Mouse (Mus musculus) heart, embryonic 10.5 days (tissue): Measurements from ENCODE around the gene Nat8. TPM values are rescaled to one million over a fixed set of nuclear protein-coding genes. Genes with fewer than 3 reads are reported as not detected.
"Not testable (repeated sequence)": the region's sequence is repeated elsewhere in the genome, so short reads cannot be mapped to it uniquely, and the experiment has no call there.

Experiments
- DNase-seq: peaks from one replicate; pipeline ENCODE4 v3.0.0-alpha.2; 2017; ENCODE audit warnings: low spot score
- H3K27ac ChIP-seq: fragments of 300-500 bp; sonication (generic); 2 replicates; pipeline ENCODE4 v1.5.1; 2016; ENCODE audit warnings: mild to moderate bottlenecking
- H3K27me3 ChIP-seq: fragments of 300-500 bp; sonication (generic); 2 replicates; pipeline ENCODE4 v1.6.1; 2016; ENCODE audit warnings: mild to moderate bottlenecking; ENCODE audit not compliant: poor library complexity, insufficient read depth, severe bottlenecking
- H3K36me3 ChIP-seq: fragments of 300-500 bp; sonication (generic); 2 replicates; pipeline ENCODE4 v1.6.1; 2016; ENCODE audit warnings: mild to moderate bottlenecking, moderate library complexity
- H3K4me1 ChIP-seq: fragments of 300-500 bp; sonication (generic); 2 replicates; pipeline ENCODE4 v1.6.1; 2016; ENCODE audit warnings: mild to moderate bottlenecking
- H3K4me3 ChIP-seq: fragments of 300-500 bp; sonication (generic); 2 replicates; pipeline ENCODE4 v1.5.1; 2016; ENCODE audit warnings: mild to moderate bottlenecking, moderate library complexity
- H3K9me3 ChIP-seq: fragments of 300-500 bp; sonication (generic); 2 replicates; pipeline ENCODE4 v1.6.1; 2016; ENCODE audit warnings: mild to moderate bottlenecking, moderate library complexity
- WGBS: fragments of 180-500 bp; shearing (Covaris S2); methylation state at CpG from one replicate; pipeline ENCODE4 v1.1.7; 2016; 5-methylcytosine and 5-hydroxymethylcytosine counted together
- polyA plus RNA-seq: library from polyadenylated mRNA; unstranded; fragments of >200 nt; fragmentation: Nextera tagmentation; extraction: Ambion mirVana; gene quantifications from 2 replicates; pipeline ENCODE4 v1.2.1, GENCODE M21; 2016

The Nat8 gene
- not detected in 2 replicates for polyA plus RNA-seq

GRCm38 (mm10) chr6:85831796-85832321 is at the start of gene Nat8:
Gene Nat8, minus strand, starts transcription at chr6:85832082.
- Histone ChIP-seq H3K27ac (no peak within 1 kb of the TSS), H3K4me1 (no peaks in the 10 kb centered on the region), H3K27me3 (no peaks in the 10 kb centered on the region), H3K36me3 (no peaks in the 10 kb centered on the region), H3K4me3 (no peak within 1 kb of the TSS), H3K9me3 (no peaks in the 10 kb centered on the region)
- no peak for DNase-seq
- WGBS = 74% methylated on average over 7 of the region's 7 CpGs

- not testable (repeated sequence) for DNase-seq, H3K4me3 ChIP-seq, H3K27me3 ChIP-seq, H3K4me1 ChIP-seq, H3K27ac ChIP-seq, H3K36me3 ChIP-seq, H3K9me3 ChIP-seq
- 88% methylated on average over 5 of the region's 5 CpGs for WGBS
These were observed 37.1 kb upstream of the Nat8 start, which contains the start of gene Nat8f2 for GRCm38 (mm10) chr6:85869006-85869405. Gene Nat8f2, minus strand, starts transcription at chr6:85869158.

GRCm38 (mm10) chr6:85867726-85868690 is 36.1 kb upstream of the Nat8 start:
- WGBS = 77% methylated on average over 8 of the region's 8 CpGs
- Histone ChIP-seq H3K9me3 (no peaks in the 10 kb centered on the region), H3K4me3 (no peak overlapping the region), H3K36me3 (no peaks in the 10 kb centered on the region), H3K27me3 (no peaks in the 10 kb centered on the region), H3K27ac (no peak overlapping the region), H3K4me1 (no peaks in the 10 kb centered on the region)
- DNase-seq = no peak

- H3K36me3 ChIP-seq, DNase-seq, H3K4me3 ChIP-seq, H3K27ac ChIP-seq, H3K4me1 ChIP-seq, H3K9me3 ChIP-seq, H3K27me3 ChIP-seq: not testable (repeated sequence)
- WGBS = 42% methylated on average over 1 of the region's 1 CpGs
These were observed 35.1 kb upstream of the Nat8 start for GRCm38 (mm10) chr6:85866995-85867394.

- not testable (repeated sequence) for DNase-seq, H3K36me3 ChIP-seq, H3K4me3 ChIP-seq, H3K9me3 ChIP-seq, H3K27me3 ChIP-seq, H3K27ac ChIP-seq, H3K4me1 ChIP-seq
- WGBS = 77% methylated on average over 3 of the region's 3 CpGs
These were observed 34.3 kb upstream of the Nat8 start for GRCm38 (mm10) chr6:85866166-85866565.

- H3K4me3 ChIP-seq, H3K36me3 ChIP-seq: not testable (repeated sequence)
- WGBS = 65% methylated on average over 6 of the region's 7 CpGs
These were observed 33.2 kb upstream of the Nat8 start for GRCm38 (mm10) chr6:85864900-85865639.

GRCm38 (mm10) chr6:85863840-85864239 is 32.0 kb upstream of the Nat8 start:
- H3K27ac ChIP-seq = no peak overlapping the region
- H3K36me3 ChIP-seq = no peaks in the 10 kb centered on the region
- H3K9me3 ChIP-seq = no peaks in the 10 kb centered on the region
- no peak overlapping the region for H3K4me3 ChIP-seq
- no peaks in the 10 kb centered on the region for H3K27me3 ChIP-seq
- no peaks in the 10 kb centered on the region for H3K4me1 ChIP-seq
- DNase-seq = no peak
- WGBS = 82% methylated on average over 2 of the region's 2 CpGs

More at GRCm38 (mm10) chr6:85864900-85865639, 33.2 kb upstream of the Nat8 start:
- not testable (repeated sequence) for H3K9me3 ChIP-seq, H3K27me3 ChIP-seq, H3K4me1 ChIP-seq, H3K27ac ChIP-seq, DNase-seq

GRCm38 (mm10) chr6:85863136-85863535 is 31.3 kb upstream of the Nat8 start:
- DNase-seq = no peak
- Histone ChIP-seq H3K27me3 (no peaks in the 10 kb centered on the region), H3K4me3 (no peak overlapping the region), H3K27ac (no peak overlapping the region), H3K9me3 (no peaks in the 10 kb centered on the region), H3K4me1 (no peaks in the 10 kb centered on the region), H3K36me3 (no peaks in the 10 kb centered on the region)
- WGBS = 89% methylated on average over 2 of the region's 2 CpGs

GRCm38 (mm10) chr6:85862565-85862964 is 30.7 kb upstream of the Nat8 start:
- H3K4me3 ChIP-seq = no peak overlapping the region
- no peaks in the 10 kb centered on the region for H3K4me1 ChIP-seq
- H3K36me3 ChIP-seq = no peaks in the 10 kb centered on the region
- 83% methylated on average over 3 of the region's 3 CpGs for WGBS
- no peaks in the 10 kb centered on the region for H3K27me3 ChIP-seq
- H3K9me3 ChIP-seq = no peaks in the 10 kb centered on the region
- DNase-seq = no peak
- H3K27ac ChIP-seq = no peak overlapping the region

GRCm38 (mm10) chr6:85861247-85861646 is 29.4 kb upstream of the Nat8 start:
- WGBS = 89% methylated on average over 3 of the region's 3 CpGs
- no peak overlapping the region for H3K27ac ChIP-seq
- H3K4me3 ChIP-seq = no peak overlapping the region
- no peaks in the 10 kb centered on the region for H3K4me1 ChIP-seq
- no peaks in the 10 kb centered on the region for H3K36me3 ChIP-seq
- no peak for DNase-seq
- H3K27me3 ChIP-seq = no peaks in the 10 kb centered on the region
- H3K9me3 ChIP-seq = no peaks in the 10 kb centered on the region

- no peak overlapping the region for H3K27ac ChIP-seq
- no peak for DNase-seq
- no peaks in the 10 kb centered on the region for H3K27me3 ChIP-seq
- no peaks in the 10 kb centered on the region for H3K36me3 ChIP-seq
- no peaks in the 10 kb centered on the region for H3K9me3 ChIP-seq
- no peak overlapping the region for H3K4me3 ChIP-seq
- 68% methylated on average over 1 of the region's 1 CpGs for WGBS
- no peaks in the 10 kb centered on the region for H3K4me1 ChIP-seq
These were observed 24.4 kb upstream of the Nat8 start for GRCm38 (mm10) chr6:85856194-85856678.

- H3K36me3 ChIP-seq = no peaks in the 10 kb centered on the region
- no peaks in the 10 kb centered on the region for H3K27me3 ChIP-seq
- 72% methylated on average over 3 of the region's 3 CpGs for WGBS
- no peak overlapping the region for H3K27ac ChIP-seq
- no peaks in the 10 kb centered on the region for H3K9me3 ChIP-seq
- no peak for DNase-seq
- H3K4me3 ChIP-seq = no peak overlapping the region
- H3K4me1 ChIP-seq = no peaks in the 10 kb centered on the region
These were observed 21.6 kb upstream of the Nat8 start for GRCm38 (mm10) chr6:85853481-85853880.
